Mouse (Mus musculus) B cell, adult (primary cell): ENCODE data around the gene Cog3. TPM values are rescaled to one million over a fixed set of nuclear protein-coding genes. Genes with fewer than 3 reads are reported as not detected.

Experiments used
- total RNA-seq: library from RNA; stranded (reverse); gene quantifications from 4 replicates; pipeline ENCODE4 v1.2.4, GENCODE M21; 2023; ENCODE audit not compliant: inconsistent age

Gene Cog3
- total RNA-seq, result 34.0 to 37.1 TPM (median 35.5 TPM) in 4 replicates

DNA sequence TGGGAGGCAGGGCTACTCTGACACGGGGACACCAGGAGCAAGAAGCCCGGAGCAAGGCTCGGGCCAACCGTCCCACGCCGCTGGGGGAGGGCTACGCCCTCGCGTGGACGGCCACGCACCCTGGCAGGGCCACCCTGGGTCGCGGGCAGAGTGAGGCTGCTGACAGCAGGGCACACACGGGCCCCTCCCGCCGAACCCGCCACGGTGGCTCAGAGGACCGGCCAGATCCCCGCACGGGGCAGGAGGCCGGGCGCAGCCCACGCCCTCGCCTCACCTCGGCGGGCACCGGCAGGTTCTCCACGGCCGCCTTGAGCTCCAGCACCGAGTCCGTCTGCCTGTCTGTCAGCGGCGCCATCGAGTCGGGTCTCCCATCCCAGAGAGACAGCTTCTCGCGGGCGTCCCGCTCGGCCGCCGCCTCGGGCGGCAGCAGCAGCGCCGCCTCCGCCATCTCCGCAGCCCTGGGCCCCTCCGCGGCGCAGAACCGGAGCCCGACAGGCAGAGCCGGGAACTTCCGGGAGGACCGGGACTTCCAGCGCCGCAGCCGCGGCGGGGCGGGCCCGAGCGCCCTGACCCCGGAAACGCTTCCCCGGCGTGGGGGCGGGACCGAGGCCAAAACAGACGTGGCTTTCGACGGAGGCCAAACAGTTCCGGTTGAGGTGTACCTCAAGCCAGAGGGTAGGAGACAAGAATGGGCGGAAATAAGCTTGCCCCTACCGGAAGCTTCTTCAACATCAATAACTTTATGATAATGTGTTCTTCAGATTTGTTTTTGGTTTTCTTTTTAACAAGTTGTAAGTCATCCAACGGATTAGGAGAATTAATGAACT is at the start of gene Cog3:
Gene Cog3, minus strand, starts transcription at position 527 of the 827 bp plus-strand sequence.

DNA sequence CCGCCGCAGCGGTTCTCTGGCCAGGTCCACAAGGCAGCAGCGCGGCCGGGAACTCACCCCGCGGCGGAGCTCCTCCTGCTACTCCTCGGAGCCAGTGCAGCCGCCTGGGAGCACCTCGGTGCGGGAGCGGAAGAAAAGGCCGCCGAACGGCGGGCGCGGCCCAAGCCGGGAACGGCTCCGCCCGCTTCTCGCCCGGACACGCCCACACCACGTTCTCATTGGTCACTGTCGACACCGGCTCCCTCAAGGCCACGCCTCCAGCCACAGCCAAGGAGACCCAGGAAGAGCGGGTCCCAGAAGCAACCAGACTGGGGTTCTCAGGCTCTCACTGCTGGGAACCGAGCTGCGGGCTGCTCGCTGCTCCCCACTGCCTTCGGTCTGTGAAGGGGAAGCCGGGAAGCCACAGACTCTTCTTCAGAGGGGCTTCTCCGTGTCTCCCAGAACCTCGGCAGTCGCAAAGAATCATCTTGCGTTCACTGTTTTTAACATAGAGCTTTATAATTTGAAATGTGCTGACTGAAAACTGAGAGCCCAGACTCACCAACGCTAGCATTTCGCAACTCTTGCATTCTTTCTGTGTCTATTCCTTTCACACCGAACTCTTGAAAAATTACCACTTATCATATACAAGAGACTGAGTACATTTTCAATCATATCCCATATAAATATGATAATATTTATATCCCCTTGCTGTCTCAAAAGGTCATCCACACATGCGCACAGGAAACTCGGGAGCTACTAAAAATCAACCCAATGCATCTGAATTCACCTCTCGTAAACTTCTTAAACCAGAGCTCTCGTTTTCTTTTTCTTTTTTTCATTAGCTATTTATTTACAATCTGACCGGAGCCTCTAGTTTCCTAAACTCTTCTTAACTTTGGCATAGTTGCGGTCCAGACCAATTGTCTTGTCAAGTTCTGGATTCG is 32.8 kb upstream of the Cog3 start, which contains the start of gene Slc25a30:
Gene Slc25a30, minus strand, starts transcription at position 170 of the 926 bp plus-strand sequence.

Other genes with a start within 250 kb of the Cog3 start
- not detected in 4 replicates for gene Spert, start 161.4 kb downstream of the Cog3 start, total RNA-seq
- not detected in 4 replicates for gene Erich6b, start 112.3 kb downstream of the Cog3 start, total RNA-seq
- gene Slc25a30, start 32.5 kb upstream of the Cog3 start, total RNA-seq, result 30.2 to 49.8 TPM (median 37.3 TPM) in 4 replicates
- 5,035 to 5,781 TPM (median 5,727 TPM) in 4 replicates for gene Tpt1, start 90.6 kb upstream of the Cog3 start, total RNA-seq
- not detected in 4 replicates for gene Kctd4, start 200.5 kb upstream of the Cog3 start, total RNA-seq